Mouse (Mus musculus) heart, postnatal 36 days (tissue): ENCODE results near the gene Rnase11. TPM values are rescaled to one million over a fixed set of nuclear protein-coding genes. Genes with fewer than 3 reads are reported as not detected.

ENCODE experiments used
- DNase-seq, 2 experiments: peaks; one replicate each; pipeline ENCODE4 v3.0.0; 2021 to 2022
- intact Hi-C: fragments of 180-260 bp; cut with DNase I; formaldehyde crosslinking; loops from one replicate; pipeline ENCODE4 v1.15.1; 2025
- total RNA-seq, 2 experiments: library from RNA; stranded (reverse); gene quantifications; 2 replicates each; pipeline ENCODE4 v1.2.3; 2021

Rnase11 gene
- total RNA-seq, 2 experiments from 2014 or later, result not detected

DNA sequence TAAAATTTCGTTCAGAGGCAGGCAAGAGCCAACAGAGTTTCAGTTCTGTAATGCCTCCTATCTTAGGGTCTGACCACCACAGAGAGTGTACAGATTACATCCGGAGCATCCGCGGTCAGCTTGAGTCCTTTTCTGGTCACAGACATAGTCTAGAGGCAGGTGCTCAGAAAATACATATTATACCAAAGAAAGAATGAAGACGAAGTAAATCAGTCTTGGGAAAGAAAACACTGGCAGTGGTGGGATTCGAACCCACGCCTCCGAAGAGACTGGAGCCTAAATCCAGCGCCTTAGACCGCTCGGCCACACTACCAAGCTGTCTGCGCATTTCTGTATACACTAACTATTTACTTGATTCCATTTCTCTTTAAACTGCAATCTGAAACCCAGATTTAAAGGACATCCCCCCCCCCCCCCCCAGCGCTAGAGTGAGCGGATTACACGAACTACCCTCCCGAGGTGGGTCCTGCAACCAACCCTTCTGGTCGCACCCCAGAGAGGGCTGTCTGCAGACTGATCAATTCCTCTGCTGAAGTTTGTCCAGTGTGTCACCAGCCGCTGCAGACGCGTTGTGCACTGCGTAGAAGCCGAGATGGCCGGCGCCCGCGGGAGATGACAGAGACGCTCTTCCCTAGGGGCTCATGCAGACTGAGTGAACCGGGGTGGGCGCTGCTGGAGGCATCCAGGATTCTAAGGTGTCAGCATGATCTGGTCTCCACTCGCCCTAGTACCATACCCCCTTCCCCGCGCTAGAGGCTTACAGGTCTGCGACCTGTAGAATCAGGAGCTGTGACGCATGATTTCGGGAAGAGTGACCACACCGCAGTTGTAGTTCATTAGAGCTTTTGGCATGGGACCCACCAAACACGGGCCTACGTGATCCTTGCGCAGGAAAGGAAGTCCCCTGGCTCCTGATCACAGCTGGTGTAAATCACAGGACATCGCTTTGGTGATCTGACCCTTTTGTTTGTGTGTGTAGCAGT, 32.9 kb upstream of the Rnase11 start:
- intact Hi-C loops, result no loop called here
- DNase-seq, result peak; percentile 79 to 83

- DNase-seq, result no peak
- intact Hi-C loops, result no loop called here
Observed at GRCm38 (mm10) chr14:51081035-51081434, 31.1 kb upstream of the Rnase11 start.

DNA sequence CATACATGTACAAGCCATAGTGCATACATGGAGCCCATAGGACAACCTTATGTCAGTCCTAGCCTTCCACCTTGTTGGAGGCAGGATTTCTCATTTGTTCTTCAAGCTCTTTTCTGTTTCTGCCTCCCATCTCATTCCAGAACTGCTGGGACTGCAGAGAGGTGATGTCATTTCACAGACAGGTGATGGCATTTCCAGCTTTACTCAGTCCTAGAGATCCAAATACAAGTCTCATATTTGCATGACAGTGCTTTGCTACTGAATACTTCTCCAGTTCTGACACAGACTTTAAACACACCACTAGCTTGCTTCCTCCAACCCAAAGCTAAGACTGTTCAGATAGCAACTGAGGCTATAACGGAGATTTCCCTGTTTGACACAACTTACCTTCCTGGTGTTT, 29.2 kb upstream of the Rnase11 start:
- intact Hi-C loops, result no loop called here
- DNase-seq, result no peak

DNA sequence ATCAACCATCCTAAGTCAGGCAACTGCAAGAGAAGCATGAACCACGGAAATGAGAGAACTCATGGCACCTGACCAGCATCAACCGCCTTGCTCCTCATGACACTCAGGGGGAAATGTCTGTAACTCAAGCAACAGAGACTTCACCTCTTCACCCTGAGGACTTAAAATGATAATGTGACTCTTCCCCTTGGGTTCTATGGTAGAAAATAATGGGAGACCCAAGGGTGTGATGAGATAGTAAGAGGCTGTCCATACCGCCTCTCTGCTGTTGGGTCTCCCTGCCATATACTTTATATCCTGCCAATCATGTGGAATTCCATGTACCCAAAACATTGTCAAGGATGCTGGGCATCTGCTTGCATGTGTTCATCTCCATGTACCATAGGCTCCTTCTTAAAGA, 24.4 kb upstream of the Rnase11 start, which contains the start of gene Olfr750:
Gene Olfr750 (minus strand): TSS at position 101 of the 400 bp plus-strand sequence.
- intact Hi-C loops, result no loop called here
- DNase-seq, result no peak

DNA sequence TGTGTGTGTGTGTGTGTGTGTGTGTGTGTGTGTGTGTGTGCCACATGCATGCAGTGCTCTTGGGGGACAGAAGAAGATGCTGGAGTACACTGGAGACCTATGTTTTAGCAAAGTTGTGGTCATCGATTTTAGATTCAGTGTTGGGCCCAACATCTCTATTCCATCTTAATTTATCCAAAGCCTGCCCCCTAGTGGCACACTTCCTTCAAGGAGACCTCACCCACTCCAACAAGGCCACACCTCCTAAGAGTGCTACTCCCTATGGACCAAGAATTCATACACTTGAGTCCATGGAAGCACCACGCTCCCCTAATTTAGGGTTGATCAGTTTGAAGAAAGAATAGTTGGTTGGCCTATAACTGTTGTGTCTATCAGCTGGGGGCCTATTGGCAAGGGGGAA, 19.7 kb upstream of the Rnase11 start:
- intact Hi-C loops, result loop anchor here (10.0 kb wide), 1 partner anchor 195 kb away; the partner anchor contains the start of gene Tep1
- DNase-seq, result peak; percentile 19 to 48

DNA sequence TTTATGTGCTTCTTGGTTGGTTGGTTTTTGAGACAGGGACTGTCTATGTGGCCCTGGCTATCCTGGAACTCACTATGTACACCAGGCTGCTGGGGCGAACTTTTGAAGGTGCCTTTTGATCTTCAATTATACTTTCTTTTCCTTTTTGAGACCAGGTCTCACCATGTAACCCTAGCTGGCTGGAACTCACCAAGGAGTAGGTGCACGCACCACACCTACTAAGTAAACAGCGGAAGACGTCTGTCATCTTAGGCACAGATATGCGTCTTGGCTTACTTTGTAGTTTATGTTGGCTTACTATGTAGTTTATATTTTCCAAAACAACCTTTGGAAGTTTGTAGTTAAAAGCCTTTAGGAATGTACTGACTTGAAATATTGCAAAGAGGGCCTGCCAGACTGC, 19.0 kb upstream of the Rnase11 start:
- DNase-seq, result no peak
- intact Hi-C loops, result loop anchor here (10.0 kb wide), 1 partner anchor 194 kb away; the partner anchor contains the start of gene Tep1

- DNase-seq, result no peak
- intact Hi-C loops, result loop anchor here (5.0 to 10.0 kb wide), 2 partner anchors 128 to 186 kb away; partner anchors contain the start of genes Pip4p1, Pnp and Tep1
Observed at GRCm38 (mm10) chr14:51060761-51061160, 10.8 kb upstream of the Rnase11 start.

DNA sequence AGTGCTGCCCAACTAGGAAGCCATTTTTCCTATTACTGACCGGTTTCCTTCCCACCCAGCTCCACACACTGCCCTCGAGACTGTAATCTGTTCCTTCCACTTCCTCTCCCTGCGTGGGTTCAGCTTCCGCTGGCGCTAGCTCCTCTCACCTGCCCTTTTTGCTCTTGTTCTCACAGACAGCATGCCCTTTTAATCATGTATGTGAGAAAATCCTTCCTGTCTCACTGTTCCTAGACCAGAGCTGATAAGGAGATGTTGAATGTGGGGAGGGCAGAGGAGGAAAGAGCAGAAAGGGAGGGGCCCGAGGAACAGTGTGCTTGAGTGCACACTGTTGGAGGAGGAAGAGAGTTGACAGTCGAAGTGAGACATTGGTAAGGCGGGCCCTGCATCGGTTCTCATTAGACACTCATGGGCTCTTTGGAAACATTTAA, 7.5 kb upstream of the Rnase11 start, which contains the start of gene Rnase12:
Gene Rnase12 (minus strand): TSS at position 261 of the 431 bp plus-strand sequence.
- intact Hi-C loops, result no loop called here
- DNase-seq, result no peak

- DNase-seq, result no peak
- intact Hi-C loops, result no loop called here
Observed at GRCm38 (mm10) chr14:51054243-51055237, 4.6 kb upstream of the Rnase11 start.

GRCm38 (mm10) chr14:51053176-51053575, 3.2 kb upstream of the Rnase11 start:
- intact Hi-C loops, result no loop called here

DNA sequence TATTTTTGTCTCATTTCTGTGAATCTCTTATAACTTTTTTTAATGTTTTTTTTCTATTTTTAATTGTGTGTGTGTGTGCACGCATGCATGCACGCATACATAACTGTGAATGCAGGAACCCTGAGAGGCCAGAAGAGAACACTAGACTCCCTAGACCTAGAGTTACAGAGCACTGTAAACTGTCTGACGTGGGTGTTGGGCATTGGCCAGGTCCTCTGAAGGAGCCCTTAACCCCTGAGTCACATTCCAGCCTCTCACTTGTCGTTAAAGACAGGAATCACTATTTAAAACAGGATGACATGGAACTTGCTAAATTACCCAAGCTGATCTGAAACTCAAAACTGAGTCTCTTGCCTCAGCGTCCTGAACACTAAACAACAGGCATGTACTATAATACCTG, 2.0 kb upstream of the Rnase11 start:
- DNase-seq, result no peak
- intact Hi-C loops, result no loop called here

More at GRCm38 (mm10) chr14:51053176-51053575, 3.2 kb upstream of the Rnase11 start:
- no peak for DNase-seq

GRCm38 (mm10) chr14:51047846-51048245, 2.1 kb downstream of the Rnase11 start:
- DNase-seq, result no peak
- intact Hi-C loops, result no loop called here

GRCm38 (mm10) chr14:51041769-51042168, 8.2 kb downstream of the Rnase11 start, which contains the start of gene Rnase9:
Gene Rnase9, minus strand, starts transcription at chr14:51041869.
- intact Hi-C loops, result no loop called here
- DNase-seq, result no peak

DNA sequence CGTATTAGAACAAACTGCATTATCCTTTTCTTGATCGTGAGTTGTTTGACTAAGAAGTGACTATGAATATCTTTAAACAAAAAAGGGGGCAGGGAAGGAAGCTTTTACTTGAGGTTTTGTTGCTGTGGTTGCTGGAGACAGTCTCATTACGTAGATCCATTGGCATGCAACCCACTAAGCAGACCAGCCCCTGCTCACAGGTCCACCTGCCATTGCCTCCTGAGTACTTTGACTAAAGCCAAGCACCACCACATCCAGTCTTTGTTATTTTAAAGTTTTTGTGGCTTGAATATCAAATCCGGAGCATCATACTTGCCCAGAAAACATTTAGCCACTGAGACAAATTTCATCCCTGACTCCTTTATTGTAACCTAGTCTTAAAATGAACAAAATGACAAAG, 13.7 kb downstream of the Rnase11 start:
- no peak for DNase-seq
- intact Hi-C loops, result no loop called here

- intact Hi-C loops, result no loop called here
- DNase-seq, result no peak
Observed at GRCm38 (mm10) chr14:51035206-51035605, 14.8 kb downstream of the Rnase11 start.

DNA sequence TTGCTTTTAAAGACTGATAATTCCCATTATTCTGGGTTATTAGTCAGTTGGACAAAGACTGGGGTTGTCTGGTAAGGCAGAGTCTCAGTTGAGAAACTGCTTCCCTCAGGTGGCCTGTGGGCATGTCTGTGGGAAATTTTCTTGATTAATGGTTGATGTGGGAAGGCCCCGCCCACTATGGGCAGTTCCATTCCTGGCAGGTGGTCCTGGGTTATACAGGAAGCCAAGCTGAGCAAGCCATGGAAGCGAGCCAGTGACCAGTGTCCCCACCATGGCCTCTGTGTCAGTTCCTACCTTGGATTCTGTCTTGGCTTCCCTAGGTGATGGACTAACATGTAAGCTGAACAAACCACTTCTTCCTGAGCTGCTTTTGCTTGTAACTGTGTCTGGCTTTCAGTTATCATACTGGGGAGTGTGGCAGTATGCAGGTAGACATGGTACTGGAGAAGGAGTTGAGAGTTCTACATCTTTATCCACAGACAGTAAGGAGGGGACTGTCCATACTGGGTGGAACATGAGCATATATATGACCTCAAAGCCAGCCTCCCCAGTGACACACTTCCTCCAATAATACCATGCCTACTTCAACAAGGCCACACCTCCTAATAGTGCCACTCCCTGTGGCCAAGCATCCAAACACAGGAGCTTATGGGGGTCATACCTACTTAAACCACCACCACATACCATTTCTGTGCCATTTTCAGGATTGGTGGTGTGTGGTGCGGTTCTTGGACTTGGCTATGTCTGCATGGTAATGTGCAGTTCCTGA, 22.4 kb downstream of the Rnase11 start:
- no peak for DNase-seq
- intact Hi-C loops, result loop anchor here (2.0 kb wide), 1 partner anchor 51 kb away; no protein-coding TSS in a partner anchor

- DNase-seq, result peak; percentile 64 to 69
- intact Hi-C loops, result loop anchor here (1.0 to 2.0 kb wide), 3 partner anchors 37 to 72 kb away; no protein-coding TSS in a partner anchor
Observed at GRCm38 (mm10) chr14:51026391-51027133, 23.4 kb downstream of the Rnase11 start.

GRCm38 (mm10) chr14:51024820-51025219, 25.1 kb downstream of the Rnase11 start:
- DNase-seq, result no peak
- intact Hi-C loops, result no loop called here

- intact Hi-C loops, result no loop called here
- DNase-seq, result no peak
Observed at GRCm38 (mm10) chr14:51023457-51023856, 26.5 kb downstream of the Rnase11 start.
